Mouse (Mus musculus) heart, embryonic 14.5 days (tissue): ENCODE results near the gene Adprhl1. TPM values are rescaled to one million over a fixed set of nuclear protein-coding genes. Genes with fewer than 3 reads are reported as not detected.

Source experiments
- ATAC-seq: fragments of 200-750 bp; cut with Nextera tagmentation; 2 replicates; pipeline ENCODE4 v1.8.0; 2017; ENCODE audit warnings: low read depth, moderate TSS enrichment; ENCODE audit not compliant: insufficient number of reproducible peaks, insufficient read depth, low FRiP score
- H3K27ac ChIP-seq, 2 experiments: fragments of 200-500 bp in 1 of 2; fragments of 300-500 bp in 1 of 2; sonication (generic) in 1 of 2; replicated peaks in 1 of 2; 2 replicates each; pipeline ENCODE4 v1.5.1; 2012 to 2014; ENCODE audit warnings: low read depth in 2 of 2, low read length in 2 of 2, control low read depth in 1 of 2, mild to moderate bottlenecking in 1 of 2, mixed read lengths in 1 of 2; ENCODE audit not compliant: control insufficient read depth in 1 of 2, insufficient read depth in 1 of 2
- H3K27me3 ChIP-seq: fragments of 300-500 bp; sonication (generic); 2 replicates; pipeline ENCODE4 v1.6.1; 2014; ENCODE audit warnings: mild to moderate bottlenecking, low read length, control low read depth; ENCODE audit not compliant: control insufficient read depth, insufficient read depth
- H3K36me3 ChIP-seq: fragments of 300-500 bp; sonication (generic); 2 replicates; pipeline ENCODE4 v1.6.1; 2014; ENCODE audit warnings: mild to moderate bottlenecking, control low read depth, low read length, mixed read lengths; ENCODE audit not compliant: control insufficient read depth, insufficient read depth
- H3K4me1 ChIP-seq, 2 experiments: fragments of 200-500 bp in 1 of 2; fragments of 300-500 bp in 1 of 2; sonication (generic) in 1 of 2; 2 replicates each; pipeline ENCODE4 v1.6.1; 2012 to 2014; ENCODE audit warnings: low read length in 2 of 2, control low read depth in 1 of 2, mixed read lengths in 1 of 2; ENCODE audit not compliant: control insufficient read depth in 2 of 2, insufficient read depth in 2 of 2
- H3K4me2 ChIP-seq: fragments of 300-500 bp; sonication (generic); 2 replicates; pipeline ENCODE4 v1.6.1; 2014; ENCODE audit warnings: mild to moderate bottlenecking, low read length
- H3K4me3 ChIP-seq, 2 experiments: fragments of 200-500 bp in 1 of 2; fragments of 300-500 bp in 1 of 2; sonication (generic) in 1 of 2; 2 replicates each; pipeline ENCODE4 v1.5.1; 2012 to 2014; ENCODE audit warnings: low read length in 2 of 2, mild to moderate bottlenecking in 2 of 2, control low read depth in 1 of 2, low read depth in 1 of 2, moderate library complexity in 1 of 2; ENCODE audit not compliant: control insufficient read depth in 1 of 2, insufficient read depth in 1 of 2
- H3K9ac ChIP-seq: fragments of 300-500 bp; sonication (generic); 2 replicates; pipeline ENCODE4 v1.6.1; 2014; ENCODE audit warnings: mild to moderate bottlenecking, low read length
- H3K9me3 ChIP-seq: fragments of 300-500 bp; sonication (generic); 2 replicates; pipeline ENCODE4 v1.6.1; 2016; ENCODE audit warnings: low read length, control low read depth; ENCODE audit not compliant: control insufficient read depth
- WGBS: fragments of 180-500 bp; shearing (Covaris S2); extraction: QIAGEN DNeasy Blood & Tissue Kit; methylation state at CpG from one replicate; pipeline ENCODE4 v1.1.7; 2014; 5-methylcytosine and 5-hydroxymethylcytosine counted together
- polyA plus RNA-seq: library from polyadenylated mRNA; unstranded; fragments of >200 nt; fragmentation: Nextera tagmentation; extraction: Ambion mirVana; gene quantifications from 2 replicates; pipeline ENCODE4 v1.2.1, GENCODE M21; 2014

The Adprhl1 gene
- 225 and 239 TPM in 2 replicates for polyA plus RNA-seq

- WGBS = 18% methylated on average over 8 of the region's 8 CpGs
- Histone ChIP-seq H3K36me3 (peaks cover 47% of the 10 kb centered on the region), H3K4me3 (peak within 1 kb of the TSS; percentile 49 to 58), H3K9ac (peak within 1 kb of the TSS; percentile 89), H3K4me2 (peak within 1 kb of the TSS; percentile 60), H3K4me1 (peaks cover 12 to 13% of the 10 kb centered on the region in 2 experiments), H3K27me3 (no peaks in the 10 kb centered on the region), H3K9me3 (no peaks in the 10 kb centered on the region), H3K27ac (peak within 1 kb of the TSS; percentile 97)
- ATAC-seq = peak; percentile 89
Observed at GRCm38 (mm10) chr8:13254019-13254418, at the start of gene Adprhl1. Adprhl1 (minus strand) TSS chr8:13254162.

DNA sequence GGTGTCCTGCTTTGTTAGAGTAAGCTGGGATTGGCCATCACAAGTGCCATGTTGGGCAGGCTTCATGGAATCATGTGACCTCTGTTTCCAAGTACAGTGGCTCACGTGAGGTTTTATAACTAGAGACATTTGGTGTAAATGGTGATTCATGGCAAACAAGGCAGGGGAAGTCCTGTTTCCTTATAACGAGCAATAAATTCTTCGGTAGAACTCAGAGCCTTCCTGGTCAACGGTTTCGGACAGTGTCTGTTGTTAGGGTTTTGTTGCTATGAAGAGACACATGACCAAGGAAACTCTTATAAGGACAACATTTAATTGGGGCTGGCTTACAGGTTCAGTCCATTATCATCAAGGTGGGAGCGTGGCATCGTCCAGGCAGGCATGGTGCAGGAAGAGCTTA lies 47.1 kb upstream of the Adprhl1 start:
- Histone ChIP-seq H3K4me2 (no peak overlapping the region), H3K4me1 (no peaks in the 10 kb centered on the region), H3K36me3 (peaks cover 85% of the 10 kb centered on the region), H3K27ac (no peak overlapping the region), H3K9me3 (no peaks in the 10 kb centered on the region; the same call in 1 of the 2 replicates), H3K9ac (no peak overlapping the region), H3K4me3 (no peak overlapping the region), H3K27me3 (no peaks in the 10 kb centered on the region)
- WGBS = 91% methylated on average over 7 of the region's 7 CpGs
- ATAC-seq = no peak

DNA sequence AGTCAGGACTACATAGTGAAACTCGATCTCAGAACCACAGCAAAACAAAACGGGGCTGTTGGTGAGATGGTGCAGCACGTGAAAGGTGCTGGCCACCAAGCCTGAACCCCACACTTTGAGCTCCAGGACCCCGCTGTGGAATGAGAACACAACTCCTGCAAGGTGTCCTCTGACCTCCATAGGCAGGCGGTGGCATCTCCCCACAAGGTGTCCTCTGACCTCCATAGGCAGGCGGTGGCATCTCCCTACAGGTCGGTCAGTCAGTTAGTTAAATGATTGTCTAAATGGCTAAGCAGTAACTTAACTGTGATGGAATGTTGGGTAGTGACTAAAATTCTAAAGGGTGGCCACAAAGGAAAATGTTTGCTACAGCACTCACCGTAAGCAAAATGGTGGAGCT lies 45.6 kb upstream of the Adprhl1 start:
- H3K4me2 ChIP-seq = no peak overlapping the region
- no peak overlapping the region for H3K27ac ChIP-seq
- no peaks in the 10 kb centered on the region; the same call in 1 of the 2 replicates for H3K9me3 ChIP-seq
- no peaks in the 10 kb centered on the region for H3K27me3 ChIP-seq
- peaks cover 85% of the 10 kb centered on the region for H3K36me3 ChIP-seq
- H3K4me3 ChIP-seq = no peak overlapping the region
- no peak overlapping the region for H3K9ac ChIP-seq
- 95% methylated on average over 8 of the region's 8 CpGs for WGBS
- no peak for ATAC-seq
- no peaks in the 10 kb centered on the region for H3K4me1 ChIP-seq

DNA sequence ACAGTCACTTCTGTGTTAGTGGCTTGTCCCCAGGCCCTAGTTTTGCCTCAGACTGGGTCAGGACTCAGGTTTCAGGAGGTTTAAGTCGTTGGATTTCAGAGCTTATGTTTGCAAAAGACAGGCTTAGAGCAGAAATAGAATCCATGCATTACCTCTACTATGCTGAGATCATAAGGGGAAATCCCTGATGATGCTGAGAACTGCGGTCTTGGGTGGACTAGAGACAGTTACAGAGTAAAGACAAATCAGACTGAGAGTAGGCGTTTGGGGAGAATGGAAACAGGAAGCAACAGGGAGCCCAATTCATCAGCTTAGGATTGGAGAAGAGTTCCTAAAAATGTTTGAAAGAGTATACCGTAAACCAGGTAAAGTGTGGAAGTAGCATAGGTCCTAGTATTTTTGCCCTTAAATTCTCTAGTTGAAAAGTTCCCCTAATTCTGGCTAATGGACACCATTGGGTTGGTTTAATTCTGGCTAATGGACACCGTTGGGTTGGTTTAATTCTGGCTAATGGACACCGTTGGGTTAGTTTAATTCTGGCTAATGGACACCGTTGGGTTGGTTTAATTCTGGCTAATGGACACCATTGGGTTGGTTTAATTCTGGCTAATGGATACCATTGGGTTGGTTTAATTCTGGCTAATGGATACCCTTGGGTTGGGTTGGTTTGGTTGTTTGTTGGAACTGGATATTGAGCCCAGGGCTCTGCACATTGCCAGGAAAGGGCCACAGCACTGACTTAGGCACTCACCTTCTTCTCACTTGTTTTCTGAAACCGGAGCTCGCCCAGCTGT lies 39.9 kb upstream of the Adprhl1 start:
- Histone ChIP-seq H3K9ac (no peak overlapping the region), H3K4me1 (peaks cover 0 to 2% of the 10 kb centered on the region in 2 experiments; a peak in 2 of 4 replicates), H3K36me3 (peaks cover 73% of the 10 kb centered on the region), H3K4me3 (no peak overlapping the region), H3K4me2 (no peak overlapping the region), H3K9me3 (no peaks in the 10 kb centered on the region), H3K27me3 (no peaks in the 10 kb centered on the region), H3K27ac (no peak overlapping the region)
- ATAC-seq = no peak
- 90% methylated on average over 9 of the region's 9 CpGs for WGBS

GRCm38 (mm10) chr8:13292364-13292763 lies 38.4 kb upstream of the Adprhl1 start:
- Histone ChIP-seq H3K9me3 (no peaks in the 10 kb centered on the region), H3K4me1 (peaks cover 0 to 5% of the 10 kb centered on the region in 2 experiments; a peak in 2 of 4 replicates), H3K4me2 (no peak overlapping the region), H3K27ac (no peak overlapping the region), H3K4me3 (no peak overlapping the region), H3K9ac (no peak overlapping the region), H3K36me3 (peaks cover 59% of the 10 kb centered on the region), H3K27me3 (no peaks in the 10 kb centered on the region)
- no peak for ATAC-seq
- WGBS = 27% methylated on average over 9 of the region's 9 CpGs

GRCm38 (mm10) chr8:13288646-13289045 lies 34.7 kb upstream of the Adprhl1 start:
- H3K27ac ChIP-seq = peak overlapping the region in 1 of 2 experiments; percentile 99; a peak in 2 of 4 replicates

DNA sequence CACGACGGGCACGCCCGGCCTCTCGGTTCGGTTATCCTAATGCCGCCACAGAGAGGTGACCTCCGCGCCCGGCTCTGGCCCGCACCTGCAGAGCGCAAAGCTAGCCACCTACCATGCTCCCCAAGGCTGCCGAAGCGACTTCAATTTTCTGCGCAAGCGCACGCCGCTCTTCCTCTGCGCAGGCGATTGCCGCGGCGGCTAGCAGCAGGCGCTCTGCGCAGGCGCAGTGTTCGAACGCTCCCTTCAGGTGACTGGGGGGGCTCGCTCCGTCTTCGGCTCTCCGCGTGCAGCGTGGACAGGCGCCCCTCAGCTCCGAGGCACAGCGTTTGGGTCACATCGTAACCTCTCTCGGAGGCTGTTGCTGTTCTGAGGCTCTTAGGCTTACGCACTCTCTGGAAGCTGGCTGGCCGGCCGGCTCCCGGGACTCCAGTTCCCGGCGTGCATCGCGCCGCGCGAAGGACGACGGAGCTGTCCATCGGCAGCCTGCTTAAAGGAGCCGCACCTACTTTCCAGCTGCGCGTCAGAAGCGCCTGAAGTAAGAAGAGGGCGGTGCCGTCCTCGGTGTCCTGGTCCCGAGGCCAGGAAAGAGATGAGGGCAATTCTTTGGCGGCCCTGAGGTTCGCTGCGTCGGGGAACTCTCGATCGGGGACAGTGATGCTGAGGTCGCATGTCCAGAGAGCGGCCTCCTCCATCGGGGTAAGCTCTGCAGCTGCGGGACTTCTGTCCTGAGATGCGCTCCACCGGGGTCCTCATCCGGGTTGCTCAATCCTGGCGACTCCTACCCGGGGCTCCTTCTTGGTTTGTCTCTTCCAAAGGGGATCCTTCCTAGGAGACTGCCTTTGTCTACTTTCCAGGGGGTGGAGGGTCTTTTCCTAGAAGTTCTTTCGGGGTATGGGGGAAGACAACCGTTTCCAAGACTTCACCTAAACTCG lies 34.0 kb upstream of the Adprhl1 start, which contains the start of the genes Dcun1d2 and Tmco3:
Gene Dcun1d2 (minus strand): TSS at position 440 of the 932 bp plus-strand sequence.
Gene Tmco3 (plus strand): TSS at position 499 of the 932 bp plus-strand sequence.
- WGBS = under 1% methylated on average over 79 of the region's 79 CpGs
- no peaks in the 10 kb centered on the region for H3K27me3 ChIP-seq
- H3K4me3 ChIP-seq = peak within 1 kb of the TSS; percentile 83 to 85
- peak; percentile 91 for ATAC-seq
- peak within 1 kb of the TSS; percentile 85 for H3K9ac ChIP-seq
- H3K4me1 ChIP-seq = peaks cover 5 to 20% of the 10 kb centered on the region in 2 experiments; a peak in 3 of 4 replicates
- H3K27ac ChIP-seq = peak within 1 kb of the TSS; percentile 98 to 99
- peaks cover 19% of the 10 kb centered on the region for H3K36me3 ChIP-seq
- H3K9me3 ChIP-seq = no peaks in the 10 kb centered on the region
- peak within 1 kb of the TSS; percentile 86 for H3K4me2 ChIP-seq

More at GRCm38 (mm10) chr8:13288646-13289045, 34.7 kb upstream of the Adprhl1 start:
- Histone ChIP-seq H3K4me2 (peak overlapping the region; percentile 86), H3K9ac (peak overlapping the region; percentile 85), H3K4me3 (peak overlapping the region; percentile 83 to 85), H3K9me3 (no peaks in the 10 kb centered on the region), H3K27me3 (no peaks in the 10 kb centered on the region), H3K36me3 (peaks cover 23% of the 10 kb centered on the region), H3K4me1 (peaks cover 5 to 20% of the 10 kb centered on the region in 2 experiments; a peak in 3 of 4 replicates)
- 3% methylated on average over 6 of the region's 6 CpGs for WGBS
- ATAC-seq = no peak
